Mouse (Mus musculus) liver, embryonic 14.5 days (tissue): ENCODE data around the gene Ramac. TPM values are rescaled to one million over a fixed set of nuclear protein-coding genes. Genes with fewer than 3 reads are reported as not detected.

Experiments
- ATAC-seq: fragments of 200-750 bp; cut with Nextera tagmentation; 2 replicates; pipeline ENCODE4 v1.8.0; 2017; ENCODE audit warnings: moderate number of reproducible peaks, mild to moderate bottlenecking, moderate library complexity; ENCODE audit not compliant: insufficient read depth
- DNase-seq, 3 experiments: peaks; one replicate each; pipeline ENCODE4 v3.0.0-alpha.2; 2012 to 2013; ENCODE audit warnings: low read depth in 3 of 3, low spot score in 3 of 3
- H3K27ac ChIP-seq: fragments of 300-500 bp; sonication (generic); 2 replicates; pipeline ENCODE4 v1.5.1; 2014; ENCODE audit warnings: moderate library complexity, mild to moderate bottlenecking, control low read depth, inconsistent platforms
- H3K27me3 ChIP-seq: fragments of 300-500 bp; sonication (generic); 2 replicates; pipeline ENCODE4 v1.6.1; 2014; ENCODE audit warnings: mild to moderate bottlenecking, low read length, moderate library complexity; ENCODE audit not compliant: control insufficient read depth, insufficient read depth
- H3K36me3 ChIP-seq: fragments of 300-500 bp; sonication (generic); replicated peaks from 2 replicates; pipeline ENCODE4 v1.6.1; 2014; ENCODE audit warnings: low read depth; ENCODE audit not compliant: control insufficient read depth, insufficient read depth
- H3K4me1 ChIP-seq, 2 experiments: fragments of 200-500 bp in 1 of 2; fragments of 300-500 bp in 1 of 2; sonication (generic) in 1 of 2; replicated peaks; 2 replicates each; pipeline ENCODE4 v1.6.1; 2012 to 2014; ENCODE audit warnings: antibody characterized with exemption in 1 of 2, inconsistent platforms in 1 of 2, low read length in 1 of 2; ENCODE audit not compliant: control insufficient read depth in 2 of 2, insufficient read depth in 2 of 2
- H3K4me2 ChIP-seq: fragments of 300-500 bp; sonication (generic); 2 replicates; pipeline ENCODE4 v1.6.1; 2014; ENCODE audit warnings: low read depth, mild to moderate bottlenecking, control low read depth, moderate library complexity
- H3K4me3 ChIP-seq, 2 experiments: fragments of 200-500 bp in 1 of 2; fragments of 300-500 bp in 1 of 2; sonication (generic) in 1 of 2; 2 replicates each; pipeline ENCODE4 v1.5.1; 2012 to 2014; ENCODE audit warnings: low read depth in 2 of 2, low read length in 2 of 2, mild to moderate bottlenecking in 2 of 2, control low read depth in 1 of 2, inconsistent platforms in 1 of 2, moderate library complexity in 1 of 2; ENCODE audit not compliant: insufficient read depth in 1 of 2
- H3K9ac ChIP-seq: fragments of 300-500 bp; sonication (generic); replicated peaks from 2 replicates; pipeline ENCODE4 v1.6.1; 2014; ENCODE audit warnings: mild to moderate bottlenecking, control low read depth, moderate library complexity
- H3K9me3 ChIP-seq: fragments of 300-500 bp; sonication (generic); 2 replicates; pipeline ENCODE4 v1.6.1; 2016; ENCODE audit warnings: low read length, mixed read lengths; ENCODE audit not compliant: control insufficient read depth
- CTCF ChIP-seq: IDR thresholded peaks from 2 replicates; pipeline ENCODE4 v1.5.1; 2016; ENCODE audit warnings: antibody characterized with exemption, low read depth, control low read depth
- EP300 ChIP-seq: IDR thresholded peaks from 2 replicates; pipeline ENCODE4 v1.6.1; 2016; ENCODE audit warnings: antibody characterized with exemption, low read depth
- WGBS: fragments of 180-500 bp; shearing (Covaris S2); extraction: QIAGEN DNeasy Blood & Tissue Kit; methylation state at CpG from one replicate; pipeline ENCODE4 v1.1.7; 2014; ENCODE audit not compliant: insufficient replicate concordance; 5-methylcytosine and 5-hydroxymethylcytosine counted together
- polyA plus RNA-seq, 2 experiments: library from polyadenylated mRNA; depleted of rRNA in 1 of 2; stranded (reverse) in 1 of 2; unstranded in 1 of 2; fragments of >200 nt; fragmentation: Nextera tagmentation in 1 of 2; extraction: Ambion mirVana in 1 of 2; gene quantifications; 2 replicates each; pipeline versions ENCODE4 v1.2.1 to v1.2.3; 2012 to 2014

Ramac gene
- polyA plus RNA-seq, 2 experiments, result 22.7 to 53.1 TPM

DNA sequence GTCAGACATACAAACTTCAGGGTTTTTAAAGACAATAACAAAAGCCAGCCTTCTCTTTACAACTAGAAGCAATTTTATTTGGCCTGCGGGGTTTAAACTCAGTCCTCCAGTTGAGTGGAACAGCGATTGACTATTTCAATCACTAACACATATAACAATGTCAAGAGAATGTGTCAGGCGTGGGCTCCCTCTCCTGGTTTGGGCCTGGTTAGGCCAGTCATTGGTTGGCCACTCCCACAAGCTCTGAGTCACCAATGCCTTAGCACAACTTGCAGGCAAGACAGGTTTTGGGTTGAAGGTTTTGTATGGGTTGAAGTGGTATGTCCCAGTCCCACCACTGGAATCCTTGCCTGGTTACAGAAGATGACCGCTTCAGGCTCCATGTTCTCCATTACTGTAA, 18.6 kb upstream of the Ramac start:
- H3K27me3 ChIP-seq, result no peaks in the 10 kb centered on the region
- H3K4me2 ChIP-seq, result no peak overlapping the region
- no peaks in the 10 kb centered on the region for H3K9me3 ChIP-seq
- 60% methylated on average over 4 of the region's 4 CpGs for WGBS
- no peaks in the 10 kb centered on the region for H3K36me3 ChIP-seq
- peaks cover 0 to 6% of the 10 kb centered on the region in 2 experiments; a peak in 1 of 4 replicates for H3K4me1 ChIP-seq
- no peak for TF ChIP-seq EP300
- peak; percentile 66 for TF ChIP-seq CTCF
- H3K4me3 ChIP-seq, result no peak overlapping the region
- no peak overlapping the region for H3K9ac ChIP-seq
- DNase-seq (peak in 2 of 3 experiments; percentile 6 to 37), ATAC-seq (no peak)
- no peak overlapping the region for H3K27ac ChIP-seq

DNA sequence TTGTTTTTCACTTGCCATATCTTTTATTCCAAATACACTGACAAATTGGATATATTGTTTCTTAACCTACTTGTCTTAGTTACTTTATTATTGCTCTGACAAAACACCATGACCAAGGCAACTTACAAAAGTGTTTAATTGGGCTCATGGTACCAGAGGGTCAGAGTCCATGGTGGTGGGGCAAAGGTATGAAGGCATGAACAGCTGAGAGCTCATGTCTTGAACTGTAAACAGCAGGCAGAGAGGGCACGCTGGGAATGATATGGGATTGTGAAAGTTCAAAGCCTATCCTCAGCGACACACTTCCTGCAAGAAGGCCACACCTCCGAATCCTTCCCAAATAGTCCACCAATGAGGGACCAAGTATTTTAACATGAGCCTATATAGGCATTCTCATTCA, 14.8 kb upstream of the Ramac start:
- WGBS, result 57% methylated on average over 3 of the region's 3 CpGs
- H3K4me2 ChIP-seq, result no peak overlapping the region
- no peak for TF ChIP-seq EP300
- no peak for TF ChIP-seq CTCF
- no peak for ATAC-seq
- H3K27me3 ChIP-seq, result no peaks in the 10 kb centered on the region
- no peak overlapping the region for H3K27ac ChIP-seq
- H3K36me3 ChIP-seq, result no peaks in the 10 kb centered on the region
- H3K9me3 ChIP-seq, result no peaks in the 10 kb centered on the region
- H3K4me3 ChIP-seq, result no peak overlapping the region
- no peak for DNase-seq
- H3K4me1 ChIP-seq, result no peaks in the 10 kb centered on the region
- no peak overlapping the region for H3K9ac ChIP-seq

DNA sequence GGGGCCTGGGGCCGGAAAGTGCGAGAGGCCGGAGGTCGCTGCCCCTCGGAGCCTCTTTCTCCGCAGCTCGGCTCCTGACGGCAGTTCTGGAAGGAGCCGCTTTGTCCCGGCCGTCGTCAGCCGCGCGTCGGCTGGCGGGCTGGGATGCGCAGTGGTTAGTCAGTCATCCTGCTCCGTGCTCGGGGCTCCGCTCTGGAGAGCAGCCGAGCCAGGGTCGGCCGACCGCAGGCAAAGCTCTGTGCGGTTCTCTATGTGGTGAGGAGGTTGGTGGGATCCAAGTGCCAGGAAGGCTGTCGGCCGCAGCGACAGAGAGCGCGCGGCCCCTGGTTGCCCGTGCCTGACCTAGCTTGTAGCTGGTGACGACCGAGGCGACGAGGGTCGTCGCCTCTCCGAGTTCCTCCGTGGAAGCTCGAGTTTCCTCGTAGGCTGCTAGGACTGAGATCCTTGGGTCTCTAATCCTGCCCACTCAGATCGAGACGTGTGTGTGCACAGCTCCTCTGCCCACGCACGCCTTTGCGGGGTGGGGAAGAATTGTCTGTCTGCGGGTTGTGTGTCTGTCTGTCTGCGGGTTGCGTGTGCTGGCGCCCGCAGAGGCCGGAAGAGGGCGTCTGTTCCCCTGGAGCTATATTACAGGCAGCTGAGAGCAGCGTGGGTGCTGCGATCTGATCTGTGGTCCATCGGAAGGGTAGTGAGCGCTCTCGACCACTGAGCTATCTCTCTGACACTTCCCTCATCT, 553 bp downstream of the Ramac start:
- Histone ChIP-seq H3K9me3 (no peaks in the 10 kb centered on the region), H3K36me3 (no peaks in the 10 kb centered on the region), H3K27me3 (no peaks in the 10 kb centered on the region), H3K4me2 (peak overlapping the region; percentile 83), H3K27ac (peak overlapping the region; percentile 30), H3K9ac (peak overlapping the region; percentile 73), H3K4me1 (peaks cover 7 to 12% of the 10 kb centered on the region in 2 experiments; a peak in 3 of 4 replicates), H3K4me3 (peak overlapping the region; percentile 75 to 93)
- WGBS, result under 1% methylated on average over 60 of the region's 60 CpGs
- peak; percentile 75 for TF ChIP-seq CTCF
- TF ChIP-seq EP300, result no peak
- DNase-seq (peak; percentile 35 to 55 (median 40)), ATAC-seq (peak; percentile 65)

DNA sequence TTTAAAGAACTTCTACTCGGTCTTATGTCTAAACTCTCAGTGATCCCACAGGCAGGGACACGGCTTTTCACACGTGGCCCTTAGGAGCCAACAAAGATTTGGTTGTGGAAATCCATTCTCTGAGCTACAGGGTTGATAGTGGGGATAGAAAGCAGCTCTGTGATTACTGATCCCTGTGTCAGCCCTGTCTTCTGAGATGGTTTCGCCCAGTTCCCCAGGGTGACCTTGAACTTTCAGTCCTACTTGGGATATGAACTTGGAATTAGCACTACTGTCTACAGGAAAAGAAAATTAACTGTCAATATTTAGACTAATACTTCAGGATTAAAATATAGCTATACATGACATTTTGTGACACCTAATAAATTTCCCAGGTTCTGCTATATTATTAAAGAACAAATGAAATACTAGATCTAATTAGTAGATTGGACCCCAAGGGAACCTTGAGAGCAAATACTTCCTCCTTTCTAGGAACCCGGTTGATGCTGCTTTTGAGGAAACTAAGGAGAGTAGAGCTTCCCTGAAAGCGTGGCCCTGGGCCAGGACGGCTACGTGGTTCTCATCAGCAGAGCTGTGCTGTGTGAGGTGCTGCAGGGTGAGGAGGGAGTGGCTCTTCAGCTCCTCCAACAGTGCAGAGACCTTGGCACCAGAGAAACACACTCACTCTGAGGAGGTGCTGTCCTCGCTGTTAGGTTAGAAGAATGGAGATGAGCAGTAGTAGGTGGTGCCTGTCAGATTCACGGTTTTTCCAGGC, 10.2 kb downstream of the Ramac start:
- WGBS, result 59% methylated on average over 10 of the region's 10 CpGs
- no peaks in the 10 kb centered on the region for H3K4me1 ChIP-seq
- no peaks in the 10 kb centered on the region for H3K9me3 ChIP-seq
- DNase-seq, result no peak
- ATAC-seq, result no peak
- no peak overlapping the region for H3K9ac ChIP-seq
- TF ChIP-seq CTCF, result no peak
- no peak for TF ChIP-seq EP300
- no peaks in the 10 kb centered on the region for H3K27me3 ChIP-seq
- H3K36me3 ChIP-seq, result no peaks in the 10 kb centered on the region
- H3K4me3 ChIP-seq, result no peak overlapping the region
- no peak overlapping the region for H3K4me2 ChIP-seq
- no peak overlapping the region for H3K27ac ChIP-seq

DNA sequence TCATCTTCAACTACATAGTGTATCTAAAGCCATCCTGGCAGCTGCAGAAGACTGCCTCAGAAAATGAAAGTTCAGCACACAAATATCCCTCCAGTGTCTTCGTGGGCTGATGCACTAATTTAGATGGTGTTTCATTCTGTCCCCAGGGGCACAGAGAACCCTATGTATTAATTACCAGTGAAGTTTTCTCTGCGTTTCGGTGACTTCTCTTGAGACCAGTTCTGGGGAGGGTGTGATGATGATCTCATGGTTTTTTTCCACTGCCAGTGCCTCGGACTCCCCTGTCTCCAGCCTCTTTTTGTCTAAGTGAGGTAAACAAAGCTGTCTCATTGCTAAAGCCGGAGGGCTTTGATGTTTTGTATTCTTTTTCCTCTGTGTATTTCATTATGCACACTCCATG, 12.6 kb downstream of the Ramac start:
- 72% methylated on average over 5 of the region's 5 CpGs for WGBS
- TF ChIP-seq EP300 (no peak), CTCF (no peak)
- no peaks in the 10 kb centered on the region; the same call in 1 of the 2 replicates for H3K9me3 ChIP-seq

More for the DNA sequence above, 12.6 kb downstream of the Ramac start:
- Histone ChIP-seq H3K27ac (no peak overlapping the region), H3K4me2 (no peak overlapping the region), H3K4me3 (no peak overlapping the region), H3K27me3 (no peaks in the 10 kb centered on the region), H3K4me1 (no peaks in the 10 kb centered on the region), H3K9ac (no peak overlapping the region), H3K36me3 (peaks cover 3% of the 10 kb centered on the region; the same call in 1 of the 2 replicates)
- DNase-seq (no peak), ATAC-seq (no peak)
